16 mouse cellular contexts compared by ENCODE assay signal in genomic region chr1:97963711-97964110, GRCm38 (mm10).
DNase-seq lines count a peak whose midpoint lies in the region; ATAC-seq and TF ChIP-seq lines count a peak whose summit lies in the region.
"Had no signal": no experiment of that assay in that cellular context is flagged by ENCODE, and none has a peak within 500 bp of the region (broad histone marks: within the 10 kb centered on the region; RNA-seq: fewer than 3 reads in every experiment).

No protein-coding gene starts in this region.

- no peak overlapping the region for H3K27ac ChIP-seq in midbrain, embryonic 11.5 days (ENCODE audit: low read depth, low read length)
- H3K27ac ChIP-seq in midbrain, embryonic 16.5 days (ENCODE audit: low read length) = no peak overlapping the region
- H3K27ac ChIP-seq in lung, postnatal 0 days (ENCODE audit: low read length) = 0 out of 2 replicates have a peak overlapping the region, but pooled peaks have one; percentile 0
- H3K27ac ChIP-seq: forebrain, embryonic 12.5 days; gastrocnemius, adult 2 months; midbrain, embryonic 12.5 days had no signal

- no peak overlapping the region for H3K4me2 ChIP-seq in midbrain, embryonic 11.5 days
- no peak overlapping the region for H3K4me2 ChIP-seq in midbrain, embryonic 16.5 days (ENCODE audit: low read length)
- no peak overlapping the region for H3K4me2 ChIP-seq in lung, postnatal 0 days (replicated peaks; ENCODE audit: low read depth, low read length)
- H3K4me2 ChIP-seq: forebrain, embryonic 12.5 days; midbrain, embryonic 12.5 days had no signal

- 89% methylated on average over 2 of the region's 2 CpGs for WGBS in midbrain, embryonic 11.5 days
- 80% methylated on average over 2 of the region's 2 CpGs for WGBS in midbrain, embryonic 16.5 days
- WGBS in lung, postnatal 0 days = 29% methylated on average over 2 of the region's 2 CpGs

- H3K4me1 ChIP-seq in midbrain, embryonic 11.5 days (ENCODE audit: control insufficient read depth, insufficient read depth, low read length) = no peaks in the 10 kb centered on the region
- H3K4me1 ChIP-seq in midbrain, embryonic 16.5 days (ENCODE audit: control insufficient read depth, insufficient read depth, low read length) = peaks cover 7% of the 10 kb centered on the region
- no peaks in the 10 kb centered on the region for H3K4me1 ChIP-seq in lung, postnatal 0 days (ENCODE audit: insufficient read depth, low read depth, low read length)

- DNase-seq in frontal cortex, postnatal 36 days (ENCODE audit: low spot score in 2 of 2) = peak; percentile 36 to 66
- no peak for DNase-seq in frontal cortex, postnatal 25 days (ENCODE audit: low spot score in 2 of 2)
- DNase-seq in midbrain, embryonic 11.5 days (ENCODE audit: low spot score, missing footprints) = peak; percentile 65
- peak; percentile 70 for DNase-seq in lung, postnatal 0 days (ENCODE audit: low spot score)
- DNase-seq in telencephalon, adult 2 months (ENCODE audit: low read depth, low spot score) = peak; percentile 50
- no peak for DNase-seq in adrenal gland, adult 2 months
- DNase-seq in c-Kit-positive CD71-positive TER-119-positive erythroid progenitor cells, embryonic 14.5 days (ENCODE audit: low spot score) = no peak
- DNase-seq: B cell, adult 2 months; cerebellum, adult 18-20 months; gastrocnemius, adult 2 months; kidney, adult 9 months; liver had no signal

- no peak for TF ChIP-seq CTCF in lung, postnatal 0 days (IDR thresholded peaks at IDR 0.05)

- H3K36me3 ChIP-seq in midbrain, embryonic 11.5 days (ENCODE audit: control insufficient read depth, insufficient read depth, low read length) = no peaks in the 10 kb centered on the region
- H3K36me3 ChIP-seq in midbrain, embryonic 16.5 days (ENCODE audit: control insufficient read depth, insufficient read depth, low read length) = no peaks in the 10 kb centered on the region
- no peaks in the 10 kb centered on the region for H3K36me3 ChIP-seq in lung, postnatal 0 days (ENCODE audit: insufficient read depth, low read length)
- H3K36me3 ChIP-seq: forebrain, embryonic 12.5 days; midbrain, embryonic 12.5 days had no signal

- H3K27me3 ChIP-seq in midbrain, embryonic 11.5 days (ENCODE audit: control insufficient read depth, insufficient read depth, low read length) = no peaks in the 10 kb centered on the region
- no peaks in the 10 kb centered on the region for H3K27me3 ChIP-seq in midbrain, embryonic 16.5 days (ENCODE audit: control insufficient read depth, insufficient read depth, low read depth, low read length)
- no peaks in the 10 kb centered on the region for H3K27me3 ChIP-seq in lung, postnatal 0 days (replicated peaks; ENCODE audit: insufficient read depth, low read length)
- H3K27me3 ChIP-seq: forebrain, embryonic 12.5 days; midbrain, embryonic 12.5 days had no signal

- no peak overlapping the region for H3K9ac ChIP-seq in midbrain, embryonic 11.5 days (ENCODE audit: low read length)
- no peak overlapping the region for H3K9ac ChIP-seq in midbrain, embryonic 16.5 days (ENCODE audit: low read depth, low read length)
- no peak overlapping the region for H3K9ac ChIP-seq in lung, postnatal 0 days (replicated peaks; ENCODE audit: low read depth)
- H3K9ac ChIP-seq: forebrain, embryonic 12.5 days; midbrain, embryonic 12.5 days had no signal

- ATAC-seq in midbrain, embryonic 11.5 days (ENCODE audit: low FRiP score) = no peak
- ATAC-seq in midbrain, embryonic 16.5 days = no peak
- peak; percentile 88 for ATAC-seq in lung, postnatal 0 days
- ATAC-seq: hindbrain, embryonic 16.5 days had no signal

- no peak overlapping the region for H3K4me3 ChIP-seq in midbrain, embryonic 11.5 days (ENCODE audit: low read depth, low read length)
- no peak overlapping the region for H3K4me3 ChIP-seq in midbrain, embryonic 16.5 days (ENCODE audit: low read depth, low read length)
- no peak overlapping the region for H3K4me3 ChIP-seq in lung, postnatal 0 days (ENCODE audit: low read depth, low read length)
- H3K4me3 ChIP-seq: forebrain, embryonic 12.5 days; gastrocnemius, adult 2 months; midbrain, embryonic 12.5 days had no signal

- no peaks in the 10 kb centered on the region for H3K9me3 ChIP-seq in midbrain, embryonic 11.5 days (ENCODE audit: control insufficient read depth, low read length)
- H3K9me3 ChIP-seq in midbrain, embryonic 16.5 days (replicated peaks; ENCODE audit: control insufficient read depth, low read length, poor library complexity, severe bottlenecking) = no peaks in the 10 kb centered on the region
- H3K9me3 ChIP-seq in lung, postnatal 0 days (ENCODE audit: low read length) = no peaks in the 10 kb centered on the region
- H3K9me3 ChIP-seq: forebrain, embryonic 12.5 days; midbrain, embryonic 12.5 days had no signal

- no peak for TF ChIP-seq EP300 in lung, postnatal 0 days (IDR thresholded peaks at IDR 0.05)

Comparison
In these comparisons a context has a peak if more than half of its experiments do, and no peak if none do; other contexts are left out.
1. DNase-seq: peak in frontal cortex, postnatal 36 days (2 of 2), midbrain, embryonic 11.5 days (single experiment), lung, postnatal 0 days (single experiment) and telencephalon, adult 2 months (single experiment); none in frontal cortex, postnatal 25 days (0 of 2), adrenal gland, adult 2 months (single experiment) and c-Kit-positive CD71-positive TER-119-positive erythroid progenitor cells, embryonic 14.5 days (single experiment).